Mouse (Mus musculus) lung, embryonic 14.5 days (tissue): ENCODE results near the gene Supt20. TPM values are rescaled to one million over a fixed set of nuclear protein-coding genes. Genes with fewer than 3 reads are reported as not detected.
"Not testable (repeated sequence)": the region's sequence is repeated elsewhere in the genome, so short reads cannot be mapped to it uniquely, and the experiment has no call there.

Source experiments
- ATAC-seq: fragments of 200-750 bp; cut with Nextera tagmentation; 2 replicates; pipeline ENCODE4 v1.8.0; 2017; ENCODE audit warnings: mild to moderate bottlenecking, moderate TSS enrichment, moderate library complexity; ENCODE audit not compliant: insufficient read depth
- DNase-seq: peaks from one replicate; pipeline ENCODE4 v3.0.0-alpha.2; 2015
- H3K27ac ChIP-seq: fragments of 300-500 bp; sonication (generic); 2 replicates; pipeline ENCODE4 v1.5.1; 2014; ENCODE audit warnings: low read depth, mild to moderate bottlenecking, moderate library complexity
- H3K27me3 ChIP-seq: fragments of 300-500 bp; sonication (generic); 2 replicates; pipeline ENCODE4 v1.6.1; 2014; ENCODE audit warnings: low read length, control low read depth; ENCODE audit not compliant: insufficient read depth
- H3K36me3 ChIP-seq: fragments of 300-500 bp; sonication (generic); 2 replicates; pipeline ENCODE4 v1.6.1; 2014; ENCODE audit warnings: control low read depth; ENCODE audit not compliant: insufficient read depth
- H3K4me1 ChIP-seq: fragments of 300-500 bp; sonication (generic); 2 replicates; pipeline ENCODE4 v1.6.1; 2014; ENCODE audit warnings: antibody characterized with exemption, control low read depth; ENCODE audit not compliant: insufficient read depth
- H3K4me2 ChIP-seq: fragments of 300-500 bp; sonication (generic); 2 replicates; pipeline ENCODE4 v1.6.1; 2014; ENCODE audit warnings: mild to moderate bottlenecking
- H3K4me3 ChIP-seq: fragments of 300-500 bp; sonication (generic); 2 replicates; pipeline ENCODE4 v1.5.1; 2014; ENCODE audit warnings: low read depth, low read length
- H3K9ac ChIP-seq: fragments of 300-500 bp; sonication (generic); 2 replicates; pipeline ENCODE4 v1.6.1; 2014
- H3K9me3 ChIP-seq: fragments of 300-500 bp; sonication (generic); 2 replicates; pipeline ENCODE4 v1.6.1; 2016; ENCODE audit warnings: low read depth, low read length, control low read depth
- CTCF ChIP-seq: IDR thresholded peaks from 2 replicates; pipeline ENCODE4 v1.5.1; 2016; ENCODE audit warnings: antibody characterized with exemption, low read depth
- whole genome bisulfite sequencing: fragments of 180-500 bp; shearing (Covaris S2); extraction: QIAGEN DNeasy Blood & Tissue Kit; methylation state at CpG from one replicate; pipeline ENCODE4 v1.1.7; 2014; 5-methylcytosine and 5-hydroxymethylcytosine counted together
- polyA plus RNA-seq: library from polyadenylated mRNA; unstranded; fragments of >200 nt; fragmentation: Nextera tagmentation; extraction: Ambion mirVana; gene quantifications from 2 replicates; pipeline ENCODE4 v1.2.1, GENCODE M21; 2014

Supt20 gene
- polyA plus RNA-seq, 1 experiment from 2014 or later = 103 TPM

GRCm38 (mm10) chr3:54676818-54677217 lies 15.8 kb upstream of the Supt20 start:
- no peak overlapping the region for H3K4me2 ChIP-seq
- H3K9me3 ChIP-seq = no peaks in the 10 kb centered on the region
- no peak overlapping the region for H3K4me3 ChIP-seq
- WGBS = 72% methylated on average over 2 of the region's 2 CpGs
- DNase-seq = no peak
- no peak for ATAC-seq
- H3K27me3 ChIP-seq = no peaks in the 10 kb centered on the region
- no peak for TF ChIP-seq CTCF
- H3K36me3 ChIP-seq = no peaks in the 10 kb centered on the region
- no peaks in the 10 kb centered on the region for H3K4me1 ChIP-seq
- no peak overlapping the region for H3K9ac ChIP-seq
- H3K27ac ChIP-seq = no peak overlapping the region

- TF ChIP-seq CTCF = no peak
- Histone ChIP-seq H3K27ac (no peak overlapping the region), H3K9me3 (no peaks in the 10 kb centered on the region), H3K4me3 (no peak overlapping the region), H3K9ac (no peak overlapping the region), H3K36me3 (no peaks in the 10 kb centered on the region), H3K4me2 (no peak overlapping the region), H3K4me1 (no peaks in the 10 kb centered on the region), H3K27me3 (no peaks in the 10 kb centered on the region)
- no peak for ATAC-seq
- 53% methylated on average over 6 of the region's 6 CpGs for WGBS
- no peak for DNase-seq
These were observed 11.1 kb upstream of the Supt20 start for GRCm38 (mm10) chr3:54681310-54682204.

GRCm38 (mm10) chr3:54685202-54685601 lies 7.4 kb upstream of the Supt20 start:
- H3K27me3 ChIP-seq = no peaks in the 10 kb centered on the region
- 91% methylated on average over 3 of the region's 3 CpGs for WGBS
- ATAC-seq (no peak), DNase-seq (no peak)
- no peak overlapping the region for H3K4me2 ChIP-seq
- H3K36me3 ChIP-seq = no peaks in the 10 kb centered on the region
- no peak overlapping the region for H3K4me3 ChIP-seq
- H3K27ac ChIP-seq = no peak overlapping the region
- no peaks in the 10 kb centered on the region for H3K9me3 ChIP-seq
- H3K9ac ChIP-seq = no peak overlapping the region
- no peak for TF ChIP-seq CTCF
- no peaks in the 10 kb centered on the region for H3K4me1 ChIP-seq

- TF ChIP-seq CTCF = no peak
- no peaks in the 10 kb centered on the region for H3K4me1 ChIP-seq
- DNase-seq (no peak), ATAC-seq (no peak)
- no peaks in the 10 kb centered on the region for H3K27me3 ChIP-seq
- H3K27ac ChIP-seq = no peak overlapping the region
- no peak overlapping the region for H3K4me2 ChIP-seq
- H3K36me3 ChIP-seq = no peaks in the 10 kb centered on the region
- no peak overlapping the region for H3K9ac ChIP-seq
- 50% methylated on average over 2 of the region's 2 CpGs for WGBS
- H3K9me3 ChIP-seq = no peaks in the 10 kb centered on the region
- H3K4me3 ChIP-seq = no peak overlapping the region
These were observed 5.4 kb upstream of the Supt20 start for GRCm38 (mm10) chr3:54687245-54687644.

GRCm38 (mm10) chr3:54689091-54689490 lies 3.5 kb upstream of the Supt20 start:
- Histone ChIP-seq H3K9me3 (no peaks in the 10 kb centered on the region), H3K4me2 (no peak overlapping the region), H3K36me3 (no peaks in the 10 kb centered on the region), H3K27me3 (no peaks in the 10 kb centered on the region), H3K4me1 (no peaks in the 10 kb centered on the region), H3K27ac (no peak overlapping the region), H3K9ac (no peak overlapping the region), H3K4me3 (no peak overlapping the region)
- WGBS = 42% methylated on average over 2 of the region's 2 CpGs
- ATAC-seq (no peak), DNase-seq (peak; percentile 67)
- TF ChIP-seq CTCF = peak; percentile 44

GRCm38 (mm10) chr3:54693056-54693415 lies 429 bp downstream of the Supt20 start:
- 0% methylated on average over 8 of the region's 8 CpGs for WGBS
- peak overlapping the region; percentile 78 for H3K4me2 ChIP-seq
- no peak for TF ChIP-seq CTCF
- H3K27me3 ChIP-seq = no peaks in the 10 kb centered on the region
- H3K9me3 ChIP-seq = no peaks in the 10 kb centered on the region
- ATAC-seq (no peak), DNase-seq (no peak)
- H3K4me1 ChIP-seq = no peaks in the 10 kb centered on the region
- H3K27ac ChIP-seq = peak overlapping the region; percentile 90
- peak overlapping the region; percentile 74 for H3K4me3 ChIP-seq
- peak overlapping the region; percentile 74 for H3K9ac ChIP-seq
- H3K36me3 ChIP-seq = peaks cover 37% of the 10 kb centered on the region

GRCm38 (mm10) chr3:54699759-54700301 lies 7.2 kb downstream of the Supt20 start:
- no peak overlapping the region for H3K4me2 ChIP-seq
- no peak overlapping the region for H3K4me3 ChIP-seq
- TF ChIP-seq CTCF = no peak
- no peak overlapping the region for H3K27ac ChIP-seq
- ATAC-seq (no peak), DNase-seq (no peak)
- no peaks in the 10 kb centered on the region for H3K4me1 ChIP-seq
- H3K9ac ChIP-seq = no peak overlapping the region
- H3K27me3 ChIP-seq = no peaks in the 10 kb centered on the region
- H3K9me3 ChIP-seq = no peaks in the 10 kb centered on the region
- peaks cover 83% of the 10 kb centered on the region for H3K36me3 ChIP-seq
- WGBS = 67% methylated on average over 5 of the region's 5 CpGs

GRCm38 (mm10) chr3:54704106-54704505 lies 11.5 kb downstream of the Supt20 start:
- H3K4me1 ChIP-seq, H3K9me3 ChIP-seq, ATAC-seq, H3K27me3 ChIP-seq, H3K4me2 ChIP-seq, H3K4me3 ChIP-seq, DNase-seq, H3K9ac ChIP-seq, H3K27ac ChIP-seq: not testable (repeated sequence)
- 95% methylated on average over 8 of the region's 8 CpGs for WGBS
- peaks cover 86% of the 10 kb centered on the region for H3K36me3 ChIP-seq
